Mouse (Mus musculus) lung, postnatal 0 days (tissue): ENCODE measurements at regions not wholly inside any gene's neighbourhood (a gene's known extent, or its start where the extent isn't known, plus 50 kb on each side); places are given as distances from the start of the nearest gene placed in this dataset.

ENCODE experiments used
- ATAC-seq: fragments of 200-750 bp; cut with Nextera tagmentation; 2 replicates; pipeline ENCODE4 v1.8.0; 2017; ENCODE audit warnings: moderate library complexity
- DNase-seq: peaks from one replicate; pipeline ENCODE4 v3.0.0-alpha.2; 2016; ENCODE audit warnings: low spot score
- H3K27ac ChIP-seq: fragments of 300-500 bp; sonication (generic); 2 replicates; pipeline ENCODE4 v1.5.1; 2014; ENCODE audit warnings: antibody characterized with exemption, mild to moderate bottlenecking, low read length, mixed read lengths
- H3K27me3 ChIP-seq: fragments of 300-500 bp; sonication (generic); replicated peaks from 2 replicates; pipeline ENCODE4 v1.6.1; 2014; ENCODE audit warnings: low read length, mixed read lengths; ENCODE audit not compliant: insufficient read depth
- H3K36me3 ChIP-seq: fragments of 300-500 bp; sonication (generic); 2 replicates; pipeline ENCODE4 v1.6.1; 2014; ENCODE audit warnings: low read length, mixed read lengths; ENCODE audit not compliant: insufficient read depth
- H3K4me1 ChIP-seq: fragments of 300-500 bp; sonication (generic); 2 replicates; pipeline ENCODE4 v1.6.1; 2014; ENCODE audit warnings: antibody characterized with exemption, low read depth, low read length, mixed read lengths; ENCODE audit not compliant: insufficient read depth
- H3K4me2 ChIP-seq: fragments of 300-500 bp; sonication (generic); replicated peaks from 2 replicates; pipeline ENCODE4 v1.6.1; 2014; ENCODE audit warnings: low read depth, mild to moderate bottlenecking, low read length, moderate library complexity, mixed read lengths
- H3K4me3 ChIP-seq: fragments of 300-500 bp; sonication (generic); 2 replicates; pipeline ENCODE4 v1.5.1; 2014; ENCODE audit warnings: low read depth, low read length
- H3K9ac ChIP-seq: fragments of 300-500 bp; sonication (generic); replicated peaks from 2 replicates; pipeline ENCODE4 v1.6.1; 2014; ENCODE audit warnings: low read depth, mild to moderate bottlenecking
- H3K9me3 ChIP-seq: fragments of 300-500 bp; sonication (generic); 2 replicates; pipeline ENCODE4 v1.6.1; 2016; ENCODE audit warnings: low read length, mixed read lengths
- CTCF ChIP-seq: IDR thresholded peaks from 2 replicates; pipeline ENCODE4 v1.5.1; 2016; ENCODE audit warnings: antibody characterized with exemption, mild to moderate bottlenecking
- EP300 ChIP-seq: IDR thresholded peaks from 2 replicates; pipeline ENCODE4 v1.6.1; 2016; ENCODE audit warnings: antibody characterized with exemption, mild to moderate bottlenecking, control low read depth
- WGBS: fragments of 180-500 bp; shearing (Covaris S2); extraction: QIAGEN DNeasy Blood & Tissue Kit; methylation state at CpG from one replicate; pipeline ENCODE4 v1.1.7; 2014; 5-methylcytosine and 5-hydroxymethylcytosine counted together

GRCm38 (mm10) chr6:31078413-31078812 is 119.5 kb upstream of the Klf14 start:
- H3K27ac ChIP-seq = peak overlapping the region; percentile 81
- no peaks in the 10 kb centered on the region for H3K27me3 ChIP-seq
- H3K4me3 ChIP-seq = no peak overlapping the region
- no peaks in the 10 kb centered on the region for H3K9me3 ChIP-seq
- DNase-seq = peak; percentile 92
- TF ChIP-seq CTCF (no peak), EP300 (peak; percentile 96)
- 29% methylated on average over 6 of the region's 6 CpGs for WGBS
- ATAC-seq = peak; percentile 54
- no peak overlapping the region for H3K9ac ChIP-seq
- no peak overlapping the region for H3K4me2 ChIP-seq
- peaks cover 29% of the 10 kb centered on the region; the same call in 1 of the 2 replicates for H3K4me1 ChIP-seq
- no peaks in the 10 kb centered on the region for H3K36me3 ChIP-seq

- H3K4me1 ChIP-seq = peaks cover 29% of the 10 kb centered on the region; the same call in 1 of the 2 replicates
- H3K27me3 ChIP-seq = no peaks in the 10 kb centered on the region
- H3K4me3 ChIP-seq = no peak overlapping the region
- WGBS = 32% methylated on average over 14 of the region's 14 CpGs
- peak overlapping the region; percentile 81 for H3K27ac ChIP-seq
- ATAC-seq = peak; percentile 59
- peak; percentile 93 for DNase-seq
- H3K9me3 ChIP-seq = no peaks in the 10 kb centered on the region
- no peaks in the 10 kb centered on the region for H3K36me3 ChIP-seq
- TF ChIP-seq EP300 = peak; percentile 69
- peak; percentile 17; the same call in 1 of the 2 replicates for TF ChIP-seq CTCF
- H3K4me2 ChIP-seq = no peak overlapping the region
- H3K9ac ChIP-seq = no peak overlapping the region
Measured at GRCm38 (mm10) chr6:31079586-31080259, 120.8 kb upstream of the Klf14 start.

- ATAC-seq = no peak
- Histone ChIP-seq H3K9ac (no peak overlapping the region), H3K27ac (peak overlapping the region; percentile 81), H3K36me3 (no peaks in the 10 kb centered on the region), H3K4me3 (no peak overlapping the region), H3K4me2 (no peak overlapping the region), H3K4me1 (peaks cover 29% of the 10 kb centered on the region; the same call in 1 of the 2 replicates), H3K27me3 (no peaks in the 10 kb centered on the region), H3K9me3 (no peaks in the 10 kb centered on the region)
- peak; percentile 59 for DNase-seq
- TF ChIP-seq CTCF (no peak), EP300 (no peak)
- WGBS = 54% methylated on average over 4 of the region's 4 CpGs
Measured at GRCm38 (mm10) chr6:31080279-31080678, 121.4 kb upstream of the Klf14 start.

GRCm38 (mm10) chr6:31080691-31081090 is 121.8 kb upstream of the Klf14 start:
- no peak for ATAC-seq
- H3K27me3 ChIP-seq = no peaks in the 10 kb centered on the region
- H3K4me1 ChIP-seq = peaks cover 29% of the 10 kb centered on the region; the same call in 1 of the 2 replicates
- peak overlapping the region; percentile 81; the same call in 1 of the 2 replicates for H3K27ac ChIP-seq
- no peaks in the 10 kb centered on the region for H3K36me3 ChIP-seq
- peak; percentile 37 for DNase-seq
- no peak overlapping the region for H3K4me2 ChIP-seq
- H3K9me3 ChIP-seq = no peaks in the 10 kb centered on the region
- no peak for TF ChIP-seq EP300
- TF ChIP-seq CTCF = no peak
- H3K9ac ChIP-seq = no peak overlapping the region
- 83% methylated on average over 9 of the region's 9 CpGs for WGBS
- no peak overlapping the region for H3K4me3 ChIP-seq

- Histone ChIP-seq H3K27ac (no peak overlapping the region), H3K4me3 (no peak overlapping the region), H3K9ac (no peak overlapping the region), H3K4me2 (no peak overlapping the region), H3K27me3 (no peaks in the 10 kb centered on the region), H3K4me1 (peaks cover 26% of the 10 kb centered on the region; the same call in 1 of the 2 replicates), H3K36me3 (no peaks in the 10 kb centered on the region), H3K9me3 (no peaks in the 10 kb centered on the region)
- ATAC-seq (no peak), DNase-seq (peak; percentile 42)
- 57% methylated on average over 9 of the region's 9 CpGs for WGBS
- TF ChIP-seq CTCF = no peak
- no peak; the same call in 1 of the 2 replicates for TF ChIP-seq EP300
Measured at GRCm38 (mm10) chr6:31081238-31081637, 122.4 kb upstream of the Klf14 start.

- H3K36me3 ChIP-seq = no peaks in the 10 kb centered on the region
- TF ChIP-seq EP300 (peak; percentile 66), CTCF (no peak)
- no peak overlapping the region for H3K4me3 ChIP-seq
- ATAC-seq (no peak; the same call in 1 of the 2 replicates), DNase-seq (peak; percentile 61)
- no peaks in the 10 kb centered on the region for H3K9me3 ChIP-seq
- 44% methylated on average over 7 of the region's 7 CpGs for WGBS
- H3K4me2 ChIP-seq = no peak overlapping the region
- H3K27ac ChIP-seq = no peak overlapping the region
- no peak overlapping the region for H3K9ac ChIP-seq
- peaks cover 25% of the 10 kb centered on the region; the same call in 1 of the 2 replicates for H3K4me1 ChIP-seq
- H3K27me3 ChIP-seq = no peaks in the 10 kb centered on the region
Measured at GRCm38 (mm10) chr6:31081988-31082387, 123.1 kb upstream of the Klf14 start.
